Mouse (Mus musculus): Measurements from ENCODE around the gene 4930467E23Rik.
"Not testable (repeated sequence)": the region's sequence is repeated elsewhere in the genome, so short reads cannot be mapped to it uniquely, and the experiment has no call there.

The 4930467E23Rik gene

GRCm38 (mm10) chr8:19709488-19709887, 19.9 kb upstream of the 4930467E23Rik start:
- in situ Hi-C loops (cut with MboI; ENCODE audit: unreplicated experiment in 2 of 2): not testable (repeated sequence)

GRCm38 (mm10) chr8:19711171-19711860, 18.1 kb upstream of the 4930467E23Rik start:
- in situ Hi-C loops (cut with MboI; ENCODE audit: unreplicated experiment in 2 of 2): not testable (repeated sequence)

GRCm38 (mm10) chr8:19712227-19712750, 17.1 kb upstream of the 4930467E23Rik start:
- in situ Hi-C loops (cut with MboI; ENCODE audit: unreplicated experiment in 2 of 2): not testable (repeated sequence)

- in situ Hi-C loops (cut with MboI; ENCODE audit: unreplicated experiment in 2 of 2): not testable (repeated sequence)
Measured at GRCm38 (mm10) chr8:19712816-19713215, 16.6 kb upstream of the 4930467E23Rik start.

- in situ Hi-C loops (cut with MboI; ENCODE audit: unreplicated experiment in 2 of 2): not testable (repeated sequence)
Measured at GRCm38 (mm10) chr8:19713232-19713834, 16.0 kb upstream of the 4930467E23Rik start.

- in situ Hi-C loops (cut with MboI; ENCODE audit: unreplicated experiment in 2 of 2): not testable (repeated sequence)
Measured at GRCm38 (mm10) chr8:19714426-19714825, 14.9 kb upstream of the 4930467E23Rik start.

- in situ Hi-C loops (cut with MboI; ENCODE audit: unreplicated experiment in 2 of 2): not testable (repeated sequence)
Measured at GRCm38 (mm10) chr8:19715266-19715665, 14.1 kb upstream of the 4930467E23Rik start.

- in situ Hi-C loops (cut with MboI; ENCODE audit: unreplicated experiment in 2 of 2): not testable (repeated sequence)
Measured at GRCm38 (mm10) chr8:19717851-19718250, 11.5 kb upstream of the 4930467E23Rik start.

GRCm38 (mm10) chr8:19719513-19719912, 9.9 kb upstream of the 4930467E23Rik start:
- in situ Hi-C loops (cut with MboI; ENCODE audit: unreplicated experiment in 2 of 2): not testable (repeated sequence)

- in situ Hi-C loops (cut with MboI; ENCODE audit: unreplicated experiment in 2 of 2): not testable (repeated sequence)
Measured at GRCm38 (mm10) chr8:19724871-19725270, 4.5 kb upstream of the 4930467E23Rik start.

- in situ Hi-C loops (cut with MboI; ENCODE audit: unreplicated experiment in 2 of 2): not testable (repeated sequence)
Measured at GRCm38 (mm10) chr8:19751773-19752172, 22.4 kb downstream of the 4930467E23Rik start.

- in situ Hi-C loops (cut with MboI; ENCODE audit: unreplicated experiment in 2 of 2): not testable (repeated sequence)
Measured at GRCm38 (mm10) chr8:19754178-19754577, 24.8 kb downstream of the 4930467E23Rik start.

- in situ Hi-C loops (cut with MboI; ENCODE audit: unreplicated experiment in 2 of 2): not testable (repeated sequence)
Measured at GRCm38 (mm10) chr8:19754961-19755360, 25.6 kb downstream of the 4930467E23Rik start.

- in situ Hi-C loops (cut with MboI; ENCODE audit: unreplicated experiment in 2 of 2): not testable (repeated sequence)
Measured at GRCm38 (mm10) chr8:19761660-19762059, 32.3 kb downstream of the 4930467E23Rik start.

GRCm38 (mm10) chr8:19762860-19763592, 33.6 kb downstream of the 4930467E23Rik start:
- in situ Hi-C loops (cut with MboI; ENCODE audit: unreplicated experiment in 2 of 2): not testable (repeated sequence)

- in situ Hi-C loops (cut with MboI; ENCODE audit: unreplicated experiment in 2 of 2): not testable (repeated sequence)
Measured at GRCm38 (mm10) chr8:19765531-19765930, 36.2 kb downstream of the 4930467E23Rik start.

GRCm38 (mm10) chr8:19773461-19773860, 44.1 kb downstream of the 4930467E23Rik start:
- in situ Hi-C loops (cut with MboI; ENCODE audit: unreplicated experiment in 2 of 2): not testable (repeated sequence)

GRCm38 (mm10) chr8:19776311-19776710, 46.9 kb downstream of the 4930467E23Rik start:
- in situ Hi-C loops (cut with MboI; ENCODE audit: unreplicated experiment in 2 of 2): not testable (repeated sequence)

GRCm38 (mm10) chr8:19777500-19777899, 48.1 kb downstream of the 4930467E23Rik start:
- in situ Hi-C loops (cut with MboI; ENCODE audit: unreplicated experiment in 2 of 2): not testable (repeated sequence)

- in situ Hi-C loops (cut with MboI; ENCODE audit: unreplicated experiment in 2 of 2): not testable (repeated sequence)
Measured at GRCm38 (mm10) chr8:19778126-19778525, 48.8 kb downstream of the 4930467E23Rik start.

GRCm38 (mm10) chr8:19778891-19779290, 49.5 kb downstream of the 4930467E23Rik start:
- in situ Hi-C loops (cut with MboI; ENCODE audit: unreplicated experiment in 2 of 2): not testable (repeated sequence)

Data from v-Abl transformed pro-B cells (cell line).